Mouse (Mus musculus): ENCODE measurements at regions not wholly inside any gene's neighbourhood (a gene's known extent, or its start where the extent isn't known, plus 50 kb on each side); places are given as distances from the start of the nearest gene placed in this dataset.

GRCm38 (mm10) chr8:19627514-19627913, 101.9 kb upstream of the 4930467E23Rik start:
- no peak for TF ChIP-seq CTCF (IDR thresholded peaks at IDR 0.05; ENCODE audit: low read depth)
- no peak for TF ChIP-seq EP300 (IDR thresholded peaks at IDR 0.05; ENCODE audit: low read depth)

All from liver, postnatal 0 days (tissue).